ENCODE assay signal across 31 mouse cellular contexts in the genomic region with DNA sequence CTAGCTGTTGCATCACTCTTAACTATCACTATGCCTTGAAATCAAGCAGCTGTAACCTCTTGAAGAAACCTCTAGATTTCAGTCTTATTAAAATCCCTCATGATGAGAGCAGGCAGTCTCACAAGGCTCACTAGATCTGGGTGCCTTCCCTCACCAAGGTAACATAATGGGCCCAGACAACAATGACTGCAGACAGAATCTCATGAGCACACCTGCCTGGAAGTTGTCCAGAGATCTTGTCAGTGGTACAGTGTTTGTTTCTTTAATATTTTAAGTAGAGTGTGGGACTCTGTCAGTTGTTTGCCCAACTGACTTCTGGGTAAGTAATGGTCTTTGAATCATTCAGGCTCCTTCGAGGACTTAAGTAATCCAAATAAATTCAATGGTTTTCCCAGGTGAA.
"Had no signal": no experiment of that assay in that cellular context is flagged by ENCODE, and none has a peak within 500 bp of the region (broad histone marks: within the 10 kb centered on the region; RNA-seq: fewer than 3 reads in every experiment).

No protein-coding gene starts in this region.

- H3K9me3 ChIP-seq: limb, embryonic 10.5 days; limb, embryonic 12.5 days; limb, embryonic 13.5 days; limb, embryonic 15.5 days; liver, embryonic 12.5 days; liver, embryonic 13.5 days; liver, embryonic 15.5 days; lung, embryonic 15.5 days; midbrain, embryonic 10.5 days; midbrain, embryonic 12.5 days; midbrain, embryonic 13.5 days; midbrain, embryonic 15.5 days; neural tube, embryonic 12.5 days had no signal

- H3K9ac ChIP-seq: limb, embryonic 12.5 days; limb, embryonic 13.5 days; limb, embryonic 15.5 days; liver, embryonic 12.5 days; liver, embryonic 13.5 days; liver, embryonic 14.5 days; liver, embryonic 15.5 days; liver, postnatal 0 days; lung, embryonic 14.5 days; lung, embryonic 15.5 days; midbrain, embryonic 12.5 days; midbrain, embryonic 13.5 days; midbrain, embryonic 15.5 days; neural tube, embryonic 12.5 days had no signal

- ATAC-seq: liver, embryonic 12.5 days; liver, postnatal 0 days; lung, postnatal 0 days; midbrain, embryonic 13.5 days; midbrain, embryonic 15.5 days; midbrain, embryonic 16.5 days had no signal

- H3K27me3 ChIP-seq: limb, embryonic 12.5 days; limb, embryonic 13.5 days; limb, embryonic 15.5 days; liver, embryonic 12.5 days; liver, embryonic 13.5 days; liver, embryonic 15.5 days; lung, embryonic 15.5 days; megakaryocyte, embryonic 14.5 days; midbrain, embryonic 12.5 days; midbrain, embryonic 13.5 days; midbrain, embryonic 15.5 days; neural tube, embryonic 12.5 days had no signal

- H3K4me2 ChIP-seq: limb, embryonic 12.5 days; limb, embryonic 13.5 days; limb, embryonic 15.5 days; liver, embryonic 11.5 days; liver, embryonic 12.5 days; liver, embryonic 13.5 days; liver, embryonic 15.5 days; lung, embryonic 14.5 days; lung, embryonic 15.5 days; midbrain, embryonic 11.5 days; midbrain, embryonic 12.5 days; midbrain, embryonic 13.5 days; midbrain, embryonic 15.5 days; neural tube, embryonic 12.5 days had no signal

- H3K4me1 ChIP-seq: limb, embryonic 10.5 days; limb, embryonic 12.5 days; limb, embryonic 13.5 days; limb, embryonic 15.5 days; liver, embryonic 12.5 days; liver, embryonic 13.5 days; liver, embryonic 15.5 days; lung, embryonic 15.5 days; megakaryocyte, embryonic 14.5 days; midbrain, embryonic 10.5 days; midbrain, embryonic 12.5 days; midbrain, embryonic 13.5 days; midbrain, embryonic 15.5 days; neural tube, embryonic 12.5 days had no signal

- DNase-seq: left cerebral cortex, postnatal 4 days; liver, embryonic 13.5 days; liver, postnatal 0 days; lung, adult 18-20 months; lung, adult 2 months; lung, embryonic 14.5 days; lung, postnatal 10 days; lung, postnatal 14 days; lung, postnatal 36 days; lung, postnatal 4 days; midbrain, embryonic 14.5 days had no signal

- H3K4me3 ChIP-seq: limb, embryonic 10.5 days; limb, embryonic 12.5 days; limb, embryonic 13.5 days; limb, embryonic 15.5 days; liver, embryonic 12.5 days; liver, embryonic 13.5 days; liver, embryonic 15.5 days; lung, embryonic 15.5 days; megakaryocyte, embryonic 14.5 days; midbrain, embryonic 10.5 days; midbrain, embryonic 12.5 days; midbrain, embryonic 13.5 days; midbrain, embryonic 15.5 days; myocyte; neural tube, embryonic 12.5 days had no signal

- H3K27ac ChIP-seq: limb, embryonic 10.5 days; limb, embryonic 12.5 days; limb, embryonic 13.5 days; limb, embryonic 15.5 days; liver, embryonic 12.5 days; liver, embryonic 13.5 days; liver, embryonic 14.5 days; liver, embryonic 15.5 days; lung, embryonic 15.5 days; macrophage; midbrain, embryonic 10.5 days; midbrain, embryonic 12.5 days; midbrain, embryonic 13.5 days; midbrain, embryonic 15.5 days; neural tube, embryonic 12.5 days had no signal

- H3K36me3 ChIP-seq: limb, embryonic 10.5 days; limb, embryonic 12.5 days; limb, embryonic 13.5 days; limb, embryonic 15.5 days; liver, embryonic 12.5 days; liver, embryonic 13.5 days; liver, embryonic 15.5 days; lung, embryonic 15.5 days; midbrain, embryonic 10.5 days; midbrain, embryonic 12.5 days; midbrain, embryonic 13.5 days; midbrain, embryonic 15.5 days; neural tube, embryonic 12.5 days had no signal
